In the genomic region with DNA sequence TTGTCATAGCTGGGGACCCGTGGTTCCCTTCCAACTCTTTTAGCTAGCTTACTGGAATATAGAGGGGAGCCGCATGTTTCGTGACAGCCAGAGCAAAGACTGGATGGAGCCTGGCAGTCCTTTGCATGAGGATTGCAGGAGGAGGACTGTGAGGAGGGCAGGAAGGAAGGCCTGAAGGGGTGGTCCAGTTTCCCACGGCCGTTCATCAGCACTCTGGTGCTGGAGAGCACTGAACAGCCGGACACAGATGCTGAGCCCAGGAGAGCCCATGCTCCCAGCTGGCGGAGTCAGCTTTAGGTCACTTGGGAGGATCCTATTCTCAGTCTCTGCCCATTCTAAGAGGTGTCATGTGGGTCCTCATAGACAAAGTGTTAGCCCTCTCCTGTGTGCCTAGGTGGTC, we compare ENCODE assay signal across 35 mouse cellular contexts. TPM values are rescaled to one million over a fixed set of nuclear protein-coding genes. Genes with fewer than 3 reads are reported as not detected.
DNase-seq lines count a peak whose midpoint lies in the region; ATAC-seq and TF ChIP-seq lines count a peak whose summit lies in the region.
"Had no signal": no experiment of that assay in that cellular context is flagged by ENCODE, and none has a peak within 500 bp of the region (broad histone marks: within the 10 kb centered on the region; RNA-seq: fewer than 3 reads in every experiment).

No protein-coding gene starts in this region.

- peak; percentile 79 for DNase-seq in kidney, postnatal 10 days
- DNase-seq in kidney, adult 8-10 months: no peak
- DNase-seq in liver, postnatal 0 days: no peak
- peak; percentile 35 for DNase-seq in induced T-regulatory cell, adult 2 months (ENCODE audit: low read depth)
- no peak for DNase-seq in spleen, postnatal 36 days (ENCODE audit: low spot score in 2 of 2)
- no peak for DNase-seq in cerebellum, postnatal 4 days (ENCODE audit: low spot score in 2 of 2)
- DNase-seq: adrenal gland, adult 2 months; adrenal gland, postnatal 36 days; B cell, adult 2 months; cerebellum, adult 2 months; cerebellum, postnatal 14 days; forebrain, postnatal 0 days; gastrocnemius, postnatal 25 days; kidney, adult 2 months; left cerebral cortex, postnatal 4 days; lung, adult 18-20 months; lung, postnatal 14 days; right cerebral cortex, adult 18-20 months; thymus, postnatal 14 days had no signal

- 0 out of 2 replicates have a peak overlapping the region, but pooled peaks have one; percentile 14 for H3K27ac ChIP-seq in liver, embryonic 16.5 days (ENCODE audit: low read length)
- no peak overlapping the region for H3K27ac ChIP-seq in liver, postnatal 0 days (ENCODE audit: low read depth)
- H3K27ac ChIP-seq in intestine, postnatal 0 days (ENCODE audit: low read depth, low read length): peak overlapping the region; percentile 67
- H3K27ac ChIP-seq: embryonic facial prominence, embryonic 10.5 days; embryonic facial prominence, embryonic 15.5 days; forebrain, embryonic 12.5 days; hindbrain, embryonic 12.5 days; hindbrain, postnatal 0 days; layer of hippocampus, adult 2 months; midbrain, embryonic 10.5 days; neural tube, embryonic 12.5 days had no signal

- no peak for TF ChIP-seq CTCF in liver, postnatal 0 days (IDR thresholded peaks at IDR 0.05; ENCODE audit: low read depth)
- TF ChIP-seq CTCF in intestine, postnatal 0 days (IDR thresholded peaks at IDR 0.05; ENCODE audit: low read depth): no peak

- TF ChIP-seq EP300 in liver, postnatal 0 days (IDR thresholded peaks at IDR 0.05; ENCODE audit: low read depth): no peak

- ATAC-seq in liver, embryonic 16.5 days (ENCODE audit: low read depth): no peak
- ATAC-seq in liver, postnatal 0 days: no peak
- no peak for ATAC-seq in intestine, postnatal 0 days
- ATAC-seq: activated CD4-positive, CD25-positive, alpha-beta regulatory T cell, adult 4 months; forebrain, postnatal 0 days; hindbrain, postnatal 0 days had no signal

- no peak overlapping the region for H3K4me3 ChIP-seq in liver, embryonic 16.5 days (ENCODE audit: low read depth, low read length)
- H3K4me3 ChIP-seq in liver, postnatal 0 days (ENCODE audit: low read depth, low read length): no peak overlapping the region
- H3K4me3 ChIP-seq in intestine, postnatal 0 days (ENCODE audit: low read depth, low read length): no peak overlapping the region
- H3K4me3 ChIP-seq: embryonic facial prominence, embryonic 10.5 days; embryonic facial prominence, embryonic 15.5 days; forebrain, embryonic 12.5 days; heart, embryonic 12.5 days; hindbrain, embryonic 12.5 days; layer of hippocampus, adult 2 months; midbrain, embryonic 10.5 days; myocyte; neural tube, embryonic 12.5 days had no signal

- 67% methylated on average over 7 of the region's 7 CpGs for WGBS in liver, embryonic 16.5 days (ENCODE audit: insufficient replicate concordance)
- WGBS in liver, postnatal 0 days (ENCODE audit: insufficient replicate concordance): 87% methylated on average over 7 of the region's 7 CpGs
- 74% methylated on average over 7 of the region's 7 CpGs for WGBS in intestine, postnatal 0 days

- no peak overlapping the region for H3K4me2 ChIP-seq in liver, embryonic 16.5 days (ENCODE audit: low read depth, low read length)
- H3K4me2 ChIP-seq in liver, postnatal 0 days (ENCODE audit: low read depth, low read length): no peak overlapping the region
- no peak overlapping the region for H3K4me2 ChIP-seq in intestine, postnatal 0 days (replicated peaks; ENCODE audit: low read depth)
- H3K4me2 ChIP-seq: embryonic facial prominence, embryonic 15.5 days; forebrain, embryonic 12.5 days; heart, embryonic 12.5 days; hindbrain, embryonic 12.5 days; neural tube, embryonic 12.5 days had no signal

- H3K9me3 ChIP-seq in liver, embryonic 16.5 days (replicated peaks; ENCODE audit: control insufficient read depth, low read length): no peaks in the 10 kb centered on the region
- no peaks in the 10 kb centered on the region for H3K9me3 ChIP-seq in liver, postnatal 0 days (ENCODE audit: low read length)
- H3K9me3 ChIP-seq in intestine, postnatal 0 days (ENCODE audit: control insufficient read depth): no peaks in the 10 kb centered on the region
- H3K9me3 ChIP-seq: embryonic facial prominence, embryonic 10.5 days; embryonic facial prominence, embryonic 15.5 days; forebrain, embryonic 12.5 days; heart, embryonic 12.5 days; hindbrain, embryonic 12.5 days; midbrain, embryonic 10.5 days; neural tube, embryonic 12.5 days had no signal

- no peaks in the 10 kb centered on the region for H3K27me3 ChIP-seq in liver, embryonic 16.5 days (ENCODE audit: control insufficient read depth, insufficient read depth, low read depth, low read length)
- no peaks in the 10 kb centered on the region for H3K27me3 ChIP-seq in liver, postnatal 0 days (ENCODE audit: insufficient read depth, low read length)
- H3K27me3 ChIP-seq in intestine, postnatal 0 days (replicated peaks; ENCODE audit: control insufficient read depth, insufficient read depth, low read length): no peaks in the 10 kb centered on the region
- H3K27me3 ChIP-seq: embryonic facial prominence, embryonic 15.5 days; forebrain, embryonic 12.5 days; heart, embryonic 12.5 days; hindbrain, embryonic 12.5 days; neural tube, embryonic 12.5 days had no signal

- no peak overlapping the region for H3K9ac ChIP-seq in liver, embryonic 16.5 days (ENCODE audit: low read depth, low read length)
- no peak overlapping the region for H3K9ac ChIP-seq in liver, postnatal 0 days (replicated peaks)
- no peak overlapping the region for H3K9ac ChIP-seq in intestine, postnatal 0 days (ENCODE audit: low read depth, low read length)
- H3K9ac ChIP-seq: embryonic facial prominence, embryonic 15.5 days; forebrain, embryonic 12.5 days; forebrain, postnatal 0 days; heart, embryonic 12.5 days; hindbrain, embryonic 12.5 days; neural tube, embryonic 12.5 days had no signal

- no peaks in the 10 kb centered on the region; the same call in 1 of the 2 replicates for H3K36me3 ChIP-seq in liver, embryonic 16.5 days (ENCODE audit: control insufficient read depth, insufficient read depth)
- H3K36me3 ChIP-seq in liver, postnatal 0 days (replicated peaks; ENCODE audit: insufficient read depth, low read length): peaks cover 12% of the 10 kb centered on the region
- H3K36me3 ChIP-seq in intestine, postnatal 0 days (ENCODE audit: control insufficient read depth, insufficient read depth): peaks cover 28% of the 10 kb centered on the region
- H3K36me3 ChIP-seq: forebrain, embryonic 12.5 days; hindbrain, embryonic 12.5 days; midbrain, embryonic 10.5 days; neural tube, embryonic 12.5 days had no signal

- H3K4me1 ChIP-seq in liver, embryonic 16.5 days (ENCODE audit: control insufficient read depth, low read depth, low read length): peaks cover 8% of the 10 kb centered on the region
- H3K4me1 ChIP-seq in liver, postnatal 0 days (ENCODE audit: insufficient read depth): peaks cover 31% of the 10 kb centered on the region
- peaks cover 14% of the 10 kb centered on the region; the same call in 1 of the 2 replicates for H3K4me1 ChIP-seq in intestine, postnatal 0 days (replicated peaks; ENCODE audit: control insufficient read depth, insufficient read depth, low read length)
- H3K4me1 ChIP-seq: embryonic facial prominence, embryonic 15.5 days; forebrain, embryonic 12.5 days; hindbrain, embryonic 12.5 days; neural tube, embryonic 12.5 days had no signal

RNA-seq across cellular contexts. Expression of a gene that starts 9.0 kb away (rescaled TPM):
- 0.19 TPM in 1 of 2 replicates, not detected in the other for polyA plus RNA-seq in liver, embryonic 16.5 days (2015; fragmentation: Nextera tagmentation; extraction: Ambion mirVana)
- 0.12 and 0.23 TPM in 2 replicates for polyA plus RNA-seq in liver, postnatal 0 days (2015; fragmentation: Nextera tagmentation; extraction: Ambion mirVana)
- polyA plus RNA-seq in intestine, postnatal 0 days (2015; fragmentation: Nextera tagmentation; extraction: Ambion mirVana): 0.17 and 0.67 TPM in 2 replicates
- polyA plus RNA-seq: brain, embryonic 14.5 days; embryonic facial prominence, embryonic 10.5 days; forebrain, embryonic 12.5 days; forebrain, postnatal 0 days; heart, embryonic 12.5 days; heart, postnatal 0 days; hindbrain, embryonic 12.5 days; hindbrain, postnatal 0 days; midbrain, embryonic 10.5 days; midbrain, postnatal 0 days; neural tube, embryonic 12.5 days had no signal

RNA-seq across cellular contexts. Expression of a gene that starts 12.2 kb away (rescaled TPM):
- 14.8 and 17.7 TPM in 2 replicates for polyA plus RNA-seq in liver, embryonic 16.5 days (2015; fragmentation: Nextera tagmentation; extraction: Ambion mirVana)
- 22.0 and 24.5 TPM in 2 replicates for polyA plus RNA-seq in liver, postnatal 0 days (2015; fragmentation: Nextera tagmentation; extraction: Ambion mirVana)
- polyA plus RNA-seq in intestine, postnatal 0 days (2015; fragmentation: Nextera tagmentation; extraction: Ambion mirVana): 64.3 and 76.1 TPM in 2 replicates

Comparison
In these comparisons a context has a peak if more than half of its experiments do, and no peak if none do; other contexts are left out.
1. DNase-seq: peak in kidney, postnatal 10 days (single experiment) and induced T-regulatory cell, adult 2 months (single experiment); none in kidney, adult 8-10 months (0 of 2), liver, postnatal 0 days (single experiment), spleen, postnatal 36 days (0 of 2) and cerebellum, postnatal 4 days (0 of 2).